Mouse (Mus musculus) liver, embryonic 14.5 days (tissue): Measurements from ENCODE around the gene H2-Q7. TPM values are rescaled to one million over a fixed set of nuclear protein-coding genes. Genes with fewer than 3 reads are reported as not detected.
"Not testable (repeated sequence)": the region's sequence is repeated elsewhere in the genome, so short reads cannot be mapped to it uniquely, and the experiment has no call there.

Source experiments
- ATAC-seq: fragments of 200-750 bp; cut with Nextera tagmentation; 2 replicates; pipeline ENCODE4 v1.8.0; 2017; ENCODE audit warnings: moderate number of reproducible peaks, mild to moderate bottlenecking, moderate library complexity; ENCODE audit not compliant: insufficient read depth
- DNase-seq, 3 experiments: peaks; one replicate each; pipeline ENCODE4 v3.0.0-alpha.2; 2012 to 2013; ENCODE audit warnings: low read depth in 3 of 3, low spot score in 3 of 3
- H3K27ac ChIP-seq: fragments of 300-500 bp; sonication (generic); 2 replicates; pipeline ENCODE4 v1.5.1; 2014; ENCODE audit warnings: moderate library complexity, mild to moderate bottlenecking, control low read depth, inconsistent platforms
- H3K27me3 ChIP-seq: fragments of 300-500 bp; sonication (generic); 2 replicates; pipeline ENCODE4 v1.6.1; 2014; ENCODE audit warnings: mild to moderate bottlenecking, low read length, moderate library complexity; ENCODE audit not compliant: control insufficient read depth, insufficient read depth
- H3K36me3 ChIP-seq: fragments of 300-500 bp; sonication (generic); replicated peaks from 2 replicates; pipeline ENCODE4 v1.6.1; 2014; ENCODE audit warnings: low read depth; ENCODE audit not compliant: control insufficient read depth, insufficient read depth
- H3K4me1 ChIP-seq, 2 experiments: fragments of 200-500 bp in 1 of 2; fragments of 300-500 bp in 1 of 2; sonication (generic) in 1 of 2; replicated peaks; 2 replicates each; pipeline ENCODE4 v1.6.1; 2012 to 2014; ENCODE audit warnings: antibody characterized with exemption in 1 of 2, inconsistent platforms in 1 of 2, low read length in 1 of 2; ENCODE audit not compliant: control insufficient read depth in 2 of 2, insufficient read depth in 2 of 2
- H3K4me2 ChIP-seq: fragments of 300-500 bp; sonication (generic); 2 replicates; pipeline ENCODE4 v1.6.1; 2014; ENCODE audit warnings: low read depth, mild to moderate bottlenecking, control low read depth, moderate library complexity
- H3K4me3 ChIP-seq, 2 experiments: fragments of 200-500 bp in 1 of 2; fragments of 300-500 bp in 1 of 2; sonication (generic) in 1 of 2; 2 replicates each; pipeline ENCODE4 v1.5.1; 2012 to 2014; ENCODE audit warnings: low read depth in 2 of 2, low read length in 2 of 2, mild to moderate bottlenecking in 2 of 2, control low read depth in 1 of 2, inconsistent platforms in 1 of 2, moderate library complexity in 1 of 2; ENCODE audit not compliant: insufficient read depth in 1 of 2
- H3K9ac ChIP-seq: fragments of 300-500 bp; sonication (generic); replicated peaks from 2 replicates; pipeline ENCODE4 v1.6.1; 2014; ENCODE audit warnings: mild to moderate bottlenecking, control low read depth, moderate library complexity
- H3K9me3 ChIP-seq: fragments of 300-500 bp; sonication (generic); 2 replicates; pipeline ENCODE4 v1.6.1; 2016; ENCODE audit warnings: low read length, mixed read lengths; ENCODE audit not compliant: control insufficient read depth
- CTCF ChIP-seq: IDR thresholded peaks from 2 replicates; pipeline ENCODE4 v1.5.1; 2016; ENCODE audit warnings: antibody characterized with exemption, low read depth, control low read depth
- EP300 ChIP-seq: IDR thresholded peaks from 2 replicates; pipeline ENCODE4 v1.6.1; 2016; ENCODE audit warnings: antibody characterized with exemption, low read depth
- WGBS: fragments of 180-500 bp; shearing (Covaris S2); extraction: QIAGEN DNeasy Blood & Tissue Kit; methylation state at CpG from one replicate; pipeline ENCODE4 v1.1.7; 2014; ENCODE audit not compliant: insufficient replicate concordance; 5-methylcytosine and 5-hydroxymethylcytosine counted together
- polyA plus RNA-seq, 2 experiments: library from polyadenylated mRNA; depleted of rRNA in 1 of 2; stranded (reverse) in 1 of 2; unstranded in 1 of 2; fragments of >200 nt; fragmentation: Nextera tagmentation in 1 of 2; extraction: Ambion mirVana in 1 of 2; gene quantifications; 2 replicates each; pipeline versions ENCODE4 v1.2.1 to v1.2.3; 2012 to 2014

H2-Q7 gene
- polyA plus RNA-seq, 2 experiments = 19.0 to 24.4 TPM

- Histone ChIP-seq H3K4me1 (no peaks in the 10 kb centered on the region), H3K4me3 (no peak overlapping the region), H3K4me2 (no peak overlapping the region), H3K27me3 (no peaks in the 10 kb centered on the region), H3K27ac (no peak overlapping the region), H3K36me3 (no peaks in the 10 kb centered on the region), H3K9me3 (no peaks in the 10 kb centered on the region), H3K9ac (no peak overlapping the region)
- WGBS = 59% methylated on average over 7 of the region's 7 CpGs
- DNase-seq (no peak), ATAC-seq (no peak)
- TF ChIP-seq EP300 (no peak), CTCF (no peak)
Measured at GRCm38 (mm10) chr17:35418772-35419171, 20.2 kb upstream of the H2-Q7 start.

- not testable (repeated sequence) for DNase-seq, H3K4me2 ChIP-seq, H3K27me3 ChIP-seq, H3K36me3 ChIP-seq, H3K27ac ChIP-seq, H3K9me3 ChIP-seq, H3K9ac ChIP-seq, H3K4me3 ChIP-seq, H3K4me1 ChIP-seq, ATAC-seq
- 35% methylated on average over 4 of the region's 4 CpGs for WGBS
Measured at GRCm38 (mm10) chr17:35419564-35419963, 19.4 kb upstream of the H2-Q7 start.

- not testable (repeated sequence) for H3K27ac ChIP-seq, H3K9me3 ChIP-seq, H3K9ac ChIP-seq, H3K36me3 ChIP-seq, H3K27me3 ChIP-seq, H3K4me3 ChIP-seq, DNase-seq, H3K4me2 ChIP-seq, ATAC-seq, H3K4me1 ChIP-seq
- TF ChIP-seq CTCF = peak; percentile 78
- WGBS = 8% methylated on average over 11 of the region's 11 CpGs
Measured at GRCm38 (mm10) chr17:35420206-35420810, 18.6 kb upstream of the H2-Q7 start.

GRCm38 (mm10) chr17:35421331-35421730, 17.6 kb upstream of the H2-Q7 start:
- not testable (repeated sequence) for H3K9ac ChIP-seq, H3K27ac ChIP-seq, H3K36me3 ChIP-seq, H3K4me3 ChIP-seq, ATAC-seq, H3K4me2 ChIP-seq, H3K9me3 ChIP-seq, H3K4me1 ChIP-seq, DNase-seq
- WGBS = 69% methylated on average over 4 of the region's 4 CpGs
- peaks cover 12% of the 10 kb centered on the region for H3K27me3 ChIP-seq

GRCm38 (mm10) chr17:35422360-35422759, 16.6 kb upstream of the H2-Q7 start:
- WGBS = 71% methylated on average over 5 of the region's 5 CpGs
- DNase-seq = not testable (repeated sequence)

GRCm38 (mm10) chr17:35423131-35423810, 15.7 kb upstream of the H2-Q7 start:
- H3K4me2 ChIP-seq, DNase-seq, H3K36me3 ChIP-seq, H3K9ac ChIP-seq, H3K4me3 ChIP-seq, H3K27ac ChIP-seq, H3K9me3 ChIP-seq, H3K4me1 ChIP-seq, ATAC-seq: not testable (repeated sequence)
- WGBS = 41% methylated on average over 3 of the region's 3 CpGs
- H3K27me3 ChIP-seq = peaks cover 12% of the 10 kb centered on the region

More at GRCm38 (mm10) chr17:35422360-35422759, 16.6 kb upstream of the H2-Q7 start:
- H3K36me3 ChIP-seq, H3K4me3 ChIP-seq, H3K4me2 ChIP-seq, ATAC-seq, H3K9ac ChIP-seq, H3K4me1 ChIP-seq, H3K27ac ChIP-seq, H3K9me3 ChIP-seq: not testable (repeated sequence)
- H3K27me3 ChIP-seq = peaks cover 12% of the 10 kb centered on the region

GRCm38 (mm10) chr17:35424106-35424505, 14.8 kb upstream of the H2-Q7 start:
- peaks cover 12% of the 10 kb centered on the region for H3K27me3 ChIP-seq
- not testable (repeated sequence) for ATAC-seq, H3K9me3 ChIP-seq, H3K27ac ChIP-seq, DNase-seq, H3K4me2 ChIP-seq, H3K9ac ChIP-seq, H3K36me3 ChIP-seq, H3K4me3 ChIP-seq, H3K4me1 ChIP-seq
- WGBS = 41% methylated on average over 3 of the region's 3 CpGs
